Mouse (Mus musculus) C2C12 (cell line): ENCODE measurements around the gene Arid3b.

Source experiments
- CTCF ChIP-seq: IDR thresholded peaks from one replicate; pipeline ENCODE4 v1.5.1; 2011; ENCODE audit not compliant: control insufficient read depth, insufficient read depth, insufficient read length
- FOSL1 ChIP-seq: IDR thresholded peaks from one replicate; pipeline ENCODE4 v1.8.0; 2011; ENCODE audit warnings: mild to moderate bottlenecking, low read length; ENCODE audit not compliant: poor library complexity, insufficient read depth, severe bottlenecking
- MYOD1 ChIP-seq: IDR thresholded peaks from one replicate; pipeline ENCODE4 v1.6.1; 2011; ENCODE audit warnings: low read depth; ENCODE audit not compliant: control insufficient read depth, insufficient read length
- MYOG ChIP-seq: IDR thresholded peaks from one replicate; pipeline ENCODE4 v1.6.1; 2011; ENCODE audit not compliant: control insufficient read depth, insufficient read length; ENCODE audit errors: extremely low read depth
- USF1 ChIP-seq: IDR thresholded peaks from one replicate; pipeline ENCODE4 v1.6.1; 2011; ENCODE audit warnings: low read depth, mild to moderate bottlenecking, control low read depth, moderate library complexity

DNA sequence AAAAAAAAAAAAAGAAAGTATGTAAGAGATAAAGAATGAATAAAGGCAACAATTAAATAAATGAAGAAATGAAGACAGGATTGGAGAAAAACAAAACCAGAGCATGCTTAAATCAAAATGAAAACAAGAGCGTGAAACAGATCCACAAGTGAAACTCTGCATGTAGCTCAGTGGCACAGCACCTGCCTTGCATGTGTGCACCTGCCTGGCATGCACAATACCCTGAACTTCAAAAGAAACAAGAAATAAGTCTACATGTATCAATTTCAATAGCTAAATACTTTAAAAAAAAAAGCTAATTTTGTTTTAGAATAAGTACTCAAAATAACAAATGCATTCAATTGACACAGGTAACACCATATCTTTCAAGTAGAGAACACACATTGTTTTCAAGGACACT is 13.2 kb downstream of the Arid3b start:
- TF ChIP-seq CTCF, result no peak
- no peak for TF ChIP-seq MYOG
- no peak for TF ChIP-seq MYOD1
- no peak for TF ChIP-seq FOSL1
- no peak for TF ChIP-seq USF1
